Mouse (Mus musculus) cortical plate, adult 2 months (tissue): ENCODE data around the gene Neurl3.

Experiments
- CTCF ChIP-seq: fragments of 200-500 bp; IDR thresholded peaks from 2 replicates; pipeline ENCODE4 v1.5.1; 2011; ENCODE audit warnings: mild to moderate bottlenecking, control low read depth, low read length; ENCODE audit not compliant: insufficient read depth; ENCODE audit errors: extremely low read depth
- POLR2A ChIP-seq: fragments of 200-500 bp; IDR thresholded peaks from 2 replicates; pipeline ENCODE4 v1.6.1; 2011; ENCODE audit warnings: mild to moderate bottlenecking, low read length, control low read depth; ENCODE audit not compliant: insufficient read depth; ENCODE audit errors: extremely low read depth

DNA sequence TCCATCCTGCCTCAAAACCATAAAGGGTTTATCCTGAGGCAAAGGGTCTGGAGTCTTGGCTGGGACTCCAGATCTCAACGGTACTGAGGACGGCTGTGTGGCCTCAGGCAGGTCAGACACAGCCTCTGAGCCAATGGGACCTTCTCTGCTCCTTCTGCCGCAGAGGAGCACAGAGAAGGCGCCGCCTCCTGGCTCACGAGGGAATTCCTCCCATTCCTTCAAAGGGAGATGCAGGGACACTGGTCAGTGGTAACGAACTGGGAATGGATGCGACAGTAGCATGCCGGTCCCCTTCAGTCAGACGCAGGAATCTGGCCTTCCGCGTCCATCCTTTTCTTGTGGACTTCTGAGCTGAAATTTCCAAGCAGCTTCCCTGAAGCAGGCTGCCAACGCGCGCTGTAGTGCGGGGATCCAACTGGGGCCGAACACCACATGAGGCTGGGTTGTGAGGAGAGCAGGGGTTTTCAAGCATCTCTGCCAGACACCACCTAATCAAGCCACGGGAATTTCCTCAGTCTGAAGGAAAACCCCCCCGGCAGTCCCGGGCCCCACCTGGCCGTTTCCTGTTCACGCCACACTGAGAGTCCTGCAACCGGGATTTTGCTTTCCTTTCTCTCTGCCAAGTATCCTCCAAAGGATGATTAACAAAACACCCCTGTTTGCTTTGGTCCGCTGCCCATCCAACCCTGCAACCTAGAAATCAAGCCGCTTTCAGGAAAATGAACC lies 19.7 kb downstream of the Neurl3 start:
- TF ChIP-seq CTCF (peak; percentile 53), POLR2A (no peak)
